Mouse (Mus musculus) T-helper 2 cell (primary cell): ENCODE data around the gene Add3.

ENCODE experiments used
- in situ Hi-C: fragments of 300-600 bp; cut with MboI, MseI; formaldehyde crosslinking; loops from one replicate; pipeline ENCODE4 v1.15.1; 2025; ENCODE audit warnings: high pct_unique_total_duplicates

Gene Add3

DNA sequence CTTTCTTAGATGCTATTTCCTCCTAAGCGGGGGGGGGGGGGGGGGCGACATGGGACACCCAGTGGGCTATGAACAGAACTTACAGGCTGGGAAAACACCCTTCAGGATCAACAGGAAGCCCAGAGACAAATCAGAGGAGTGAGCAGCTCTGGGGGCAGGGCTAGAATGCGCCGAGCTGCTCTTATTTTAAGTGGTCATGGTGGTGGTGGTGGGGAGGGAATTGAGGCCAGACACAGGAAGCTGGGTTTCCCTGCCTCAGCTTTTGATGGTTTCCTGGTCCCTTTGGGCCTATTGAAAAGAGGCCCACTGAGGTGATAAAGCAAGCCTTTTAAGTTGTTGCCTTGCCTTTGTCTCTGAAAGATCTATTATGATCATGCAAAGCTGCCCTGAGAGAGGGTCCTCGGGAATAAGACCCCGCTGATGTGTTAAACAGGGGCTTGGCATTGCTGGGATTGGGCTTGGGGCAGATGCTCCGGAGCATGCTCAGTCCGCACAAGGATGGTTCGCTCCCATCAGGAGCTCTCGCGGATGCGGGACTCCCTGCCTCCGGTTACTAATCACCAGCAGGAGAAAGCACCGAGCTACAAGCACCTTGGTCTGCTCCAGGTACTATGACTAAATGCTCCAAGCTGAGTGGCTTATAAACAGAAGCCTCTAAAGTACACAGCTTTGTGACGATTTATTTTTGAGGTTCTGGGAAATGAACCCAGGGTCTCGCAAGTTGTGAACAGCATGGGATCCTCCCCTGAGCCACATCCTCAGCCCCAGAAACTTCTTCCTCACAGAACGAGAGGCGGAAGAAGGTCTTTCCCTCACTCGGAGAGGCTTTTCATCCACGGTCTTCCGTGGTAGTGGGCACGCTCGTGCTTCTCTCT, 123.9 kb downstream of the Add3 start:
- in situ Hi-C loops: no loop called here

DNA sequence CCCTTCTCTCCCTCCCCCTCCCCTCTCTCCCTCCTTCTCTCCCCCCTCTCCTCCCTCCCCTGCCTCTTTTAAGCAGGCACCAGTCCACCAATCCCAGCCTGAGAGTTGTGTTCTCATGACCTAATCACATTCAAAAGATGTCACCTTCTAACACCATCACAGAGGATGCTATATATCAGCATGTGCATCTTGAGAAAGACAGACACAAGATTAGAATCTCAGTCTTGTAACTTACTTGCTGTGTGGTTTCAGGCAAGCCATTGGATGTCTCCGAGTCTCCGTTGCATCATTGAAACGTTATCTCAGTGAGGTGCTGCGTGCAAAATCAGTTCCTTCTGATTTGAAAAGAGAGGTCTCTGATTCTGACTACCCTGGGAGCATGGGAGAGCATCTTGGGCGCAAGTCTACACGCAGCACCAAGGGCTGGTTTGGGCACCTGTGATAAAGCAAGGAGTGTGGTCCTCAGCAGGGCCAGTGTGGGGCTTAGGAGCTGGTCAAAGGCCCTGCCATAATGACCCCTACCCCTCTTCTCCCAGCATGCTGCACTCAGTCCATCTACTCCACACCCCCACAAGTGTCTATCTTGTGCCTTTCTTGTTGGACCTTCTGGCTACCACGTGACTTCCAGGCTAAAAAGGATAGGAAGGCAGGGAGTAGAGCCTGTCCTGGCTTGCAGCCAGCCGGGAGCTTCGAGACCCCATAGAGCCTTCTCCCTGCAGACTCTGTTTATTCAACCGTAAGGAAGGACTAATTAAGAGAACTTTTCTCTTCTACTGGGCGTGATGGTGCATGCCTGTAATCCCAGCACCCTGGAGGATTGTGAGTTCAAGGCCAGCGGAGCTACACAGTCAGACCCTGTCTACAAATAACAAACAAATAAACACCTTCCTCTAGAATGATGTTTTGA, 124.8 kb downstream of the Add3 start:
- in situ Hi-C loops: no loop called here

DNA sequence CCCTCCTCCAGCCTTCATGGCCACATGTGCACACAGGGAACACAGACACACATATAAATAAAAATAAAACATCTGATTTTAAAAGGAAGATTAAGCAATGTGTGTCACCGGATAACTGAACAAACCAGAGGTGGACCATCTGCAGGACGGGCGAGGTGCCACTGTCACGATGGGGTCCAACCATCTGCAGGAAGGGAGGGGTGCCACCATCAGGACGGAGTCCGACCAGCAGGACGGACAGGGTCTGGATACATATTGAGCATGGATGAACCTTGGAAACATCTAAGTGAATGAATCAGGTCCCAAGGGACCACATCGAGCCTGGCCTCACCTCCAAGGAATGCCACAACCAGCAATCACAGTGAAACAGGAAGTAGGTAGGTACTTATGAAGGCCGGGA, 127.1 kb downstream of the Add3 start:
- in situ Hi-C loops: no loop called here

DNA sequence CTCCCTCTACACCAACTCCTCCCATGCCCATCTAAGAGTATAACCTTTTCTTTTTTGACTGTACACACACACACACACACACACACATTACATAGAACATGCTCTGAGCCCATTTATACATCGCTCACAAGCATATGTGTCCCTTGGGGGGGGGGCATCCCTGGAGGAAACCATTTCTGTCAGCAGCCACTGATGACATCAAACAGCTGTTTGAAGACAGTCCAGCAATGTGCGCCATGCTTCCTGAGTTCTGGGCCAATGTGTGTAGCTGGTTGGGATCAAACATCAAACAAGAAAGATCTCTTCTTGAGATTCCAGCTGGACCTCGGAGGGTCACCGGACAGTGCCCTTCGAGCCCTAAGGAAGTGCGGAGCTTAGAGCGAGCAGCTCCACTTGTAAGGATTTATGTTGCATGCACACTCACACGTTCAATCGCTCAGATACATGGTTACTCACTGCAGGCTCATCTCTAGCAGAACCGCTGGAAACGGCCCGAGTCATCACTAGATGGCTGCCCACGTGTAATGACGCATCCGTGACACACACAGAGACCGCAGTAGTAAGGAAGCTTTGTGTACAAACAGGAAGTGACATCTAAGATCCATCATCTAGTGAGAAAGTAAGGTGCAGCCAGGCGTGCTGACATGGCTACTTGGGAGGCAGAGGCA, 132.9 kb downstream of the Add3 start:
- in situ Hi-C loops: no loop called here

DNA sequence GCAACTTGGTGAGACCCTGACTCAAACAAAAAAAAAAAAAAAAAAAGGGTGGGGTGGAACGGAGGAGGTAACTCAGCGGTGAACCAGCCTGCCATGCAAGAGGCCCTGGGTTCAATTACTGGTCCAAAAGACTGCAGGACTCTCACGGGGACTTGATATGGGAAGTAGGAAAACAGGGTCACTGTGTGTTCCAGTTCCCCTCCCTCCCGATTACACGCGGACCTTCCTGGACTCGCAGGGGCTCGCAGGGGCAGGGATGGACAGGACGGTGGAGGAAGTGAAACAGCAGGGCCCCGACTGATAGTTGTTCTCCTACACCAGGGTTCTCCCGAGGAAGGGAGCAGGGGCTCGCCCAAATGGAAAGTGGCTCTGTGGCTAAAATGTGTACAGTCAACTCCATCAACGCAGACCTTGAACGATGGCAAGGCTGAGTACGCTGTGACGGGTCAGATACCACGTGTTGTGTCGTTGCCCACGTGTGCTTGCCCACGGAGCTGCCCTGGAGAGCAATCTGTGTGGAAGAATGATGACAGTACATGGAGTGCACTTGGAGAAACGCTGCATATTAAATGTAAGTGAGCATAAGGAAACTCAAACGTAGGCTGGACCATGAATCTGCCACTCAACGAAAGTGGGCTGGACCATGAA, 133.7 kb downstream of the Add3 start:
- in situ Hi-C loops: no loop called here

DNA sequence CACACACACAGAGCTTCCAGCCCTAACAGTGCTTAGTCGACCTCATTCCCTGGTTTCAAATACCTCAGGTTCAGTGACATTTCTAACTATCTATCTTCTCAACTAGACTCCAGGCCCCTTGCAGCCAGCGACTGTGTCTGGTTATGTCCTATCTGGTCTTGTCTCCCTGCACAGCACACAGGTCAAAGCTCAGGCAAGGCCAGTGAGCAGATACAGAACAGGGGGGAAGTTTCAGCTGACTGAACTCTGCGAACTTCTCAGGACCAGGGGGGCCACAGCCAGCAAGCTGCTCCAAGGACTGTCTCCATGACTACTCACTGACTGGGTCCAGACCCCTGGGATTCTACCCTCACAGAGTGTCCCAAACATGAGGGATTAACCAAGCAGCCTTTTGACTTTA, 135.0 kb downstream of the Add3 start:
- in situ Hi-C loops: no loop called here

DNA sequence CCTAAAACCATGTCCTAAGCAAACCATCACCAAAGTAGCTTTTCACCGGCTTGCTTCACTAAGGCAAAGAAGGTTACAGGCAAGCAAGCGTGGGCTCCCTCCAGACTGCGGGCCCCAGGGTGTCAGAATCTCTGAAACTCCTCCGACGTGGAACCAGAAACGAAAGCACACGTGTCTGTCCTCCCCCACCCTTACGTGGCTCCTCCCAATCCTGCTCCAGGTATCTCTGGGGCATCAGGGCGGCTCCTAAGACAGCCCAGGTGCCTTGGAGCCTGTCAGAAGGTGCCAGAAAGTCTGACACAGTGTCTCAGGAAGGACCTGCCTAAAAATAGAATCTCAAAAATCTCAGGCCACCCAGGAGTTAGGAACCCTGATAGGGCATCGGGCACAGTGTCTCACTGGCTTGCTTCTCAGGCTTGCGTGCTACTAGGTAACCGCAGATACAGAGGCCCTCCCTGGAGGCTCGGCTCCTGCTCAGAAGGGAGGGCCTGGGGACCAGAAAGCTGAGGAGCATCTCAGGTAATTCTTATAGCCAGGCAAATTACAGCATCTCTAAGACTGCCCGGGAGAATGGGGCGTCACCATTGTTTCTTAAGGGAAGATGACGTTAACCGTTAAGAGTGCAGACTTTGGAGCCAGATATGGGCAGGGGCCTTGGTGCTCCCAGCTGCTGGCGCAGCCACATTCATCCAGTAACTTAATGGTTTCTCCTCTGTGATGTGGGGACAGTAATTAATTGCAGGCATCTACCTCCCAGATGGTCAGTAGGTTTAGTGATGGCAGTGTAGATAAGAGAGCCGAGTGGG, 136.9 kb downstream of the Add3 start:
- in situ Hi-C loops: no loop called here

DNA sequence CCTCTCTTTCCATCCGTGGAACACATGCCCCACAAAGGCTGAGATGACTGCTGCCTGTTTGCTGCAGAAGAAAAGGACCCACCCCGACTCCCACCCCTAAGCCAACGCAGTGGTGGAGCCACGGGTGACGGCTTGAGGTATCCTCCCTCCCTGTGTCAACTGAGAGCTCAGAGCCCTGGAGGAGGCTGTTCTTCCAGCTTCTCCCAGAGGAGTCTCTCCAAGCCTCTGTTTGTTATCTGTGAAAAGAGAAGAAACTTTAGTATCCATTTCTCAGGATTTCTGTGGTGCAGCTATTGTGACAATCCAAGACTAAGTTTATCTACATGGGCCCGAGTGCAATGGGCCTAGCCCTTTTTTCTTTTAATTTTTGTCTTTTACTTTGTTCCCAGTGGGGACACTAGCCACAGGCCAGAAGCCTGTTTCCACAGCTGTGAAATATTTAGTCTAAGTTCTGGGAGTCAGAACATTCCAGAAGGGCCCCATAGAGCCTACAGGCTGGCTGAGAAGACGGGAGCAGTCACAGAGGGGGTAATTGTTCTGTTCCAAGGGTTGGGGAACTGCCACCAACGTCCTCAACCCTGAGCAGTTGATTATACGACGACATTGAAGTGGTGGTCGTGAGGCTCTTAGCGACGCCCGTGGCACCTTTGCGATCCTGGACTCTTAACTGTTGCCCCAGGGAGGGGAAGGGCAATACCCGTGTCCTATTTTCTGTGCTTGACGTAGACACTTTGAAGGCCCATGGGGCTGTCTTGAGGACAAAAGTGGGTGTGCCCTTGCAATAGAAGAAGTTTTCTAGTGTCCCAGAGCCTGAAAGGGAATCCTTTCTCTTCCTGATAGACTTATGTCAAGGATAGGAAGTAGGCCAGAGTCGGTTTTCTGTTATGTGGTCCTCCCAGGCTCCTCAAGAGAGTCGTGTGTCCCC, 138.5 kb downstream of the Add3 start:
- in situ Hi-C loops: no loop called here

DNA sequence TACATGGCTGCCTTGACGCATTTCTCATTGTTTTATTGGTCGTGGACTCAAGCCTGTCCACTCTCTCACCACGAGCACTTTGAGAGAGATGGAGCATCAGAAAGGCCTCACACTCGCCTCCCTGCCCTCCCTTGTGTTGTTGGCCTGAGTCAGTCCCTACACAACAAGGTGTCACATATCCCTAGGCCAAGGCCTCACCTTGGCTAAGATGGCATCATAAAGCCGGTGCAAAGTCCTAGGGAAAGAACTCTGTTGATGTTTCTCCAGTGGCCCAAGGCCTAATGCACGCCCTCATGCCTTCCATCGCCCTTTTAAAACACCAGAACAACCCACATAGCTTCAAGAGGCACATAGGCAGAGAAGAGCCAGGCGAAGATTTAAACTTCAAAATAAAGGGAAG, 140.0 kb downstream of the Add3 start:
- in situ Hi-C loops: no loop called here

DNA sequence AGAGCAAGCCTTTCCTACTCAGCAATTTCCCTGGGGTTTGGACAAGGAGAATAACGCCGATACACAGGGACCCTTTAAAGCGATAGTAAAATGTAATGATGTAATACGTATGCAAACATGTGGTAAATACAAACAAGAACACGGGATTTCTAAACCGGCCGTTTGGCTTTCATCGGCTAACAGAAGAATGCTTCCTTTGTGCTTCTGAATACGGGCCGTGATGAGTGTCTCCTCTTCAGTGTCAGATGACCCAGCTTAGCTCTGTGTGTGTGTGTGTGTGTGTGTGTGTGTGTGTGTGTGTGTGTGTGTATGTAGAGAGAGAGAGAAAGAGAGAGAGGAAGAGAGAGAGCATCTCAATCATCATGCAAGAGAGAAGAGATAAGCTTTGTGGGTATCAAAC, 142.3 kb downstream of the Add3 start:
- in situ Hi-C loops: no loop called here

DNA sequence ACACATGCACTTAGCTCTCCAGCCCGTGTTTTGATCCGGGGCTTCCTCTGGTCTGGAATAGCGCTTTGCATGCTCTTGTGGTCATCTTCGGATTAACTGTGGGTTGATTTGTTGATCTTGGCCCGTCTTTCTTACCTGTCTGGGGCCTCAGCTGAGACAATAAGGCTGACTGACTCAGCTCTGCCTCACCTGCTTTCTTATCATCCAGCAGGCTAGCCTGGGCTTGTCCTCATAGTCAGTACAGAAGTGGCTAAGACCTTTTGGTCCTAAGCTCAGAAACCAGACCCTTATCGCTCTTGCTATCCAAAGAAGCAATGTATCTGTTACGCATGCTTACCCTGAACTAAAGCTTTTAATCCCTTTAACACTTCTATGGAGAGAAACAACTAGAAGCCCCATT, 143.5 kb downstream of the Add3 start:
- in situ Hi-C loops: no loop called here

DNA sequence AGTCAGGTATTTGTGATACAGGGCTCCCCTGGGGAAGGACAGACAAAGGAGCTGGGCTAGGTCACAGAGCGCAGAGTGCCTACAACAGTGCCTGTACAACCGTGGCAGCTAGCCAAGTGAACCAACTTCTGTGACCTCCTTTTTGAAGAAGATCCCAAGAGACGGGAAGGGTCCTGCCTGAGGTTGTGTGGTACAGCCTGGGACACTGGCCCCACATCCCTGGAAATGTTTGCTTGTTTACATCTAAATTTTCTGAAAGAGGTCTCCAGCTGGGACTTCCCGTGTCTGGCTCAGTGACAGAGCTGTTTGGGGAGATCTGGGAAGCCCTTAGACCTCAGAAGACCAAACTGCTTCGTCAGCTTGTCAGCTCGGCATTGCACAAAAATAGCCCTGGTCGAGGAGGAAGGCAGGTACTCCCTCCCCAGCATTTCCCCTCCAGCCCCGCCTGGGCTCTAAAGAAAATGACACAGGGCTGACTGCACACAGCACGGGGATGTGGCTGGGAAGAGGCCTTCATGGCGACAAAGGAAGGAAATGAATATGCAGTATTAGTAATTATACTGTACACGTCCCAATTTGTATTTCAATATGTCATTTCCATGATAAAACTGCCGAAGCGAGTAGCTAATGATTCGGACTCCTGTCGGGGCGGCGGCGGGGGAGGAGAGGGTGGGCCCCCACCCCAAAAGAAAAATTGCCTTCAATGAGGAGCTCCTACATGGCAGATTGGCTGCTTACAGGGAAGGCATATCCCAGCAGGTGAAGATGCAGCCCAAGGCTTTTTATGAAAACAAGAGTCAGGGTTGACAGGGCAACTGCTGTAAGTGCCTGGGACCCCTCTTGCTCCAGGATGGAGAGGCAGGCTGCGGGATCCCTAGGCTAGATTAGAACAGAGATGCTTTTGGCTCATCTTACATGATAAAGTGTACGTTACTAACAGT, 144.3 kb downstream of the Add3 start:
- in situ Hi-C loops: no loop called here

DNA sequence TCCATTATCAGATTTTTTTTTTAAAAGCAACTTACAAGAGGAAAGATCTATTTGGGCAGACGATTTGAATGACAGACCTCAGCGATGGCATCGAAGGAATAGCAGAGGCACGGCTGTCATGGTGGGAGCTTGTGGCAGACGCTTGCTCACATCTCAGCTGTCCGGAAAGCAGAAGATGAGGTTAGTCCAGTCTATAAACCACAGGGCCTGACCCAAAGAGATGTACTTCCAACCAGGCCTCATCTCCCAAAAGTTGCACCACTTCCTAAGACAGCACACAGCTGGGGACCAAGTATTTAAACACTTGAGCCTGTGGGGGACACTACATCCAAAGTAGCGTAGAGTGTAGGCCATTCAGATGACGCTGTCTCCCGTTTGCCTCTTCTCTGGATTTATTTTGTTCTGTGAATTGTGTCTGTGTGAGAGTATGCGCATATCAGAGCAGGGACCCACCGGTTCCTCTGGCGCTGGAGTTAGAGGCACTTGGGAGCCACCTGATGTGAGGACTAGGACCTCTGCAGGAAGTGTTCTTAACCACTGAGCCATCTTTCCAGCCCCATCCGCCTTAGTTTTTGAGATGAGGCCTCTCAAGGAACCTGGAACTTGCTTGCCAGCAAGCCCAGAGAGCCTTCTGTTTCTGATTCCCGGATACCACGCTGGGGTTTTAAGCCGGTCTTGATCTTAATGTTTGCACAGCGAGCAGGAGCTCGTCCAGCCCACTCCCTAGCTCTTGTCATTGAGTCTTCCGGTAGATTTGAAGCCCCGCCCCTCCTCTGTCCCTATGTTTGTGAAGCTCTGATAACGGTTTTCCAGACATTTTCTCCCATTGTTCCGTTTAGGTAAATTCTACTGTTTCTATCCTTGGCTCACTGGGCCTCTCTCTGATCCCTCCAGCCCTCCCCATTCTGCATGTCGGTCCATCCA, 156.3 kb downstream of the Add3 start:
- in situ Hi-C loops: no loop called here
